Mouse (Mus musculus) erythroblast, embryonic 14.5 days (primary cell): ENCODE data around the gene Gnb3. TPM values are rescaled to one million over a fixed set of nuclear protein-coding genes. Genes with fewer than 3 reads are reported as not detected.
A peak's percentile ranks its signal among the peaks of the same experiment; 100 is the strongest.
"Not testable (repeated sequence)": the region's sequence is repeated elsewhere in the genome, so short reads cannot be mapped to it uniquely, and the experiment has no call there.

Source experiments
- H3K27me3 ChIP-seq: 2 replicates; pipeline ENCODE4 v1.6.1; 2012; ENCODE audit warnings: inconsistent platforms; ENCODE audit not compliant: control insufficient read depth
- H3K36me3 ChIP-seq: 2 replicates; pipeline ENCODE4 v1.6.1; 2012; ENCODE audit warnings: mild to moderate bottlenecking, inconsistent platforms; ENCODE audit not compliant: control insufficient read depth
- H3K4me1 ChIP-seq: 2 replicates; pipeline ENCODE4 v1.6.1; 2012; ENCODE audit warnings: inconsistent platforms; ENCODE audit not compliant: control insufficient read depth
- H3K4me3 ChIP-seq: replicated peaks from 2 replicates; pipeline ENCODE3; 2012; ENCODE audit warnings: moderate library complexity, mild to moderate bottlenecking, inconsistent platforms
- H3K9me3 ChIP-seq: 2 replicates; pipeline ENCODE4 v1.6.1; 2012; ENCODE audit warnings: low read length, inconsistent platforms, mixed read lengths; ENCODE audit not compliant: control insufficient read depth
- GATA1 ChIP-seq: IDR thresholded peaks from 2 replicates; pipeline ENCODE4 v1.6.1; 2012; ENCODE audit warnings: low read length, inconsistent platforms, mixed read lengths
- TAL1 ChIP-seq: IDR thresholded peaks from 3 replicates; pipeline ENCODE4 v1.6.1; 2012; ENCODE audit warnings: low read length, inconsistent platforms, mixed read lengths
- polyA plus RNA-seq: library from polyadenylated mRNA; stranded (reverse); fragments of >175 nt; gene quantifications from 2 replicates; pipeline ENCODE4 v1.2.3, GENCODE M21; 2012

Gene Gnb3
- polyA plus RNA-seq, 1 experiment = not detected

DNA sequence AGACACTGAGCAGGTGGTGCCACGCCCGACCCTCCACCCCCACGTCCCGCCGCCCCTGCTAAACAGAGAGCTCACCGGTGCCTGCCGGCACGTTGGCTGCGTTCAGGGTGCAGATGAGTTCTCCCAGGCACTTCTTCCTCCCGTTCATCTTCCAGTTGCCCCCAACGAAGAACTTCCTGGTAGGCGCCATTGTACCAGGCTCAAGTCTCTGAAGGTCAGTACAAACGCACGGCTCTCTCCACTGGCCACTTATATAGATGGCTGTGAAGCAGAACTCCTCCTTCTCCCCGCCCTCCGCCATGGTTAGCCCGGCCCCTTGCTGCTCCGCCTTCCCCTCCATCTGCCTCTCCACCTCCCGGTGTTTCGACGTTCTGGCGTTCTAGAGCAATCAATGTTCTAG, 26.1 kb downstream of the Gnb3 start, which contains the start of gene Tpi1:
Tpi1 (minus strand) TSS at position 364 of the 400 bp plus-strand sequence.
- Histone ChIP-seq H3K27me3 (no peaks in the 10 kb centered on the region), H3K4me1 (peaks cover 55% of the 10 kb centered on the region), H3K4me3 (peak within 1 kb of the TSS; percentile 84), H3K9me3 (no peaks in the 10 kb centered on the region), H3K36me3 (peaks cover 74% of the 10 kb centered on the region)
- TF ChIP-seq GATA1 (no peak), TAL1 (no peak)

DNA sequence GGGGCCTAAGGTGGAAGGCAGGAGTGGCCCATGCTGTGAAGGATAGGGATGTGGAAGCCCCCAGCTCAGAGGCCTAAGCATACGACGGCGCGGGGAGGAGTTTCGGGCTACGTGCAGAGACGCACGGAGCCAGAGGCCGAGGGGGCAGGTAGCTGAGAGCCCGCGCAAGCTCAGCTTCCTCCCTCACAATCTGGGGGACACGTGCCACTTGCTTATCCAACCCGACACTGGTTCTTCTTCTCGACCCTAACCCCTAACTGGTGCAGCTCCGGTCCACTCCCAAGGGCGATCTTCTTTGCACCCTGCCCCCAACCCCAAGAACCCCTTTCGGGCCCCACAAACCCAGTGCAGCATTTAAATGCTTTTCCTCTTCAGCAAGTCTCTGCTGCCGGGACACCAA, 26.6 kb downstream of the Gnb3 start:
- TF ChIP-seq GATA1 = no peak
- TF ChIP-seq TAL1 = no peak
- H3K36me3 ChIP-seq = peaks cover 70% of the 10 kb centered on the region
- no peaks in the 10 kb centered on the region for H3K9me3 ChIP-seq
- peak overlapping the region; percentile 84 for H3K4me3 ChIP-seq
- no peaks in the 10 kb centered on the region for H3K27me3 ChIP-seq
- H3K4me1 ChIP-seq = peaks cover 59% of the 10 kb centered on the region

DNA sequence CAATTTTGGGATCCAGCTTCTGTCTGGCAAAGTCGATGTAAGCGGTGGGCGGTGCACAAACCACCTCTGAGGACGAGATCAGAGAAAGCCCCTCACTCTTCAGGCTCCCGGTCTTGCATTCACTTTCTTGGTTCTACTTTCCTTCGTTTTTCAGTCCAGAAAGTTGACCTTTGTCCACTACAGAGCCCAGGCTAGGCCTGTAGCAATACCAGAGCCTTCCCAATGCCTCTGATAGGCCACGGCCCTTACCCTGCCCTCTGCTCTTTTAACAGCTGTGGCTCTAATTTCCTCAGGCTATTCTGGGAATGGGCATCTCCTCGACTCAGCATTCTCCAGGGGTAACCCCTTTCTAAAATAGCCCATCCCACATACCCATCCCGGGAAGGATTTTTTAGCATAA, 27.2 kb downstream of the Gnb3 start:
- no peak for TF ChIP-seq TAL1
- no peak for TF ChIP-seq GATA1
- Histone ChIP-seq H3K27me3 (no peaks in the 10 kb centered on the region), H3K4me3 (peak overlapping the region; percentile 84), H3K36me3 (peaks cover 64% of the 10 kb centered on the region), H3K9me3 (no peaks in the 10 kb centered on the region), H3K4me1 (peaks cover 66% of the 10 kb centered on the region)

DNA sequence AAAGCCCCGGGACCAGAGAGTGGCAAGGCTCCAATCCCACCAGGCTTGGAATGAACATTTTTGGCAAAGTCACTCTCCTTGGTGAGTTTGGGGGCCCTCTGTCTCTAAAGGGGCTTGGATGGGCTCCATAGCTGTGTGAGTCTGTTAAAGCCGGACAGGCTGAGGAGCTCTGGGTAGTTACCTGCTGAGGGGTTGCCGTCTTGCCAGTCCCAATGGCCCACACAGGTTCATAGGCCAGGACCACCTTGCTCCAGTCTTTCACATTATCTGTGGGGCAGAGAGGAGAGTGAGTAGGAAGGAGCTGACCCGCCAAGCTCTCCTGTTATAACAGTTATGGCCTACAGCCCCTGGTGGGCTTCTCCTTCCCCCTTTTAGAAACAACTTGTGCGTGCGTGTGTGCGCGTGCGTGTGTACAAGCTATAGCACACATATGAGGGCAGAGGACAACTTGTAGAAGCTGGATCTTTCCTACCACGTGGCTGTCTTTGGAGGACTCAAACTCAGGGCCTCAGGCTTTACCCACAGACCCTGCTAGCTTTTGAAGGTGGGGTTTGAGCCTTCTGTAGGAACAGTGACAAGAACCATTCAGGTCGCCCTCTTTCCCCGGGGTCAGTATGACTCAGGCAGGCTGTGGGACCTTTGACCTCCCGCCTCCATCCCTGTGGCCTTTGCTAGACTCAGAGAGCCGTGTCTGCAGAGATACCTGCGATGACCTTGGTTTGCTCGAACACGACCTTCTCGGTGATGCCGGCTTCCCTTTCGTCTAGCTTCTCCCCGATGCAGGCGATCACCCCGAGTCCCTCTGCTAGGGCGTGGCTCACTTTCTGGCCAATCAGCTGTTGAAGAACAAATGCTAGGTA, 28.1 kb downstream of the Gnb3 start:
- Histone ChIP-seq H3K9me3 (no peaks in the 10 kb centered on the region), H3K36me3 (peaks cover 54% of the 10 kb centered on the region), H3K27me3 (no peaks in the 10 kb centered on the region), H3K4me1 (peaks cover 70% of the 10 kb centered on the region), H3K4me3 (peak overlapping the region; percentile 84)
- TF ChIP-seq TAL1 = no peak
- TF ChIP-seq GATA1 = no peak

DNA sequence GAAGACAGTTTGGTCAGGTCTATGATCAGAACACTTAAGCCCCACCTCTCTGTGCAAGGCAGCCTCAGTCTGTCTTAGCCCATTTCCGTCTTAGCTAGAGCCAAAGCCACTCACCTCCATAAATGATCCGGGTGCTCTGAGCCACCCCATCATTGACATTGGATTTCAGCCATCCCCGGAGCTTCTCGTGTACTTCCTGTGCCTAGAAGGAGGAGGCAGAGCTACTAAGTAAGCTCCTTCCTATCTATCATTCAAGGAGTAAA, 28.7 kb downstream of the Gnb3 start:
- H3K4me3 ChIP-seq = no peak overlapping the region
- no peak for TF ChIP-seq TAL1
- TF ChIP-seq GATA1 = no peak
- no peaks in the 10 kb centered on the region for H3K27me3 ChIP-seq
- H3K36me3 ChIP-seq = peaks cover 48% of the 10 kb centered on the region
- H3K9me3 ChIP-seq = no peaks in the 10 kb centered on the region
- peaks cover 75% of the 10 kb centered on the region for H3K4me1 ChIP-seq

DNA sequence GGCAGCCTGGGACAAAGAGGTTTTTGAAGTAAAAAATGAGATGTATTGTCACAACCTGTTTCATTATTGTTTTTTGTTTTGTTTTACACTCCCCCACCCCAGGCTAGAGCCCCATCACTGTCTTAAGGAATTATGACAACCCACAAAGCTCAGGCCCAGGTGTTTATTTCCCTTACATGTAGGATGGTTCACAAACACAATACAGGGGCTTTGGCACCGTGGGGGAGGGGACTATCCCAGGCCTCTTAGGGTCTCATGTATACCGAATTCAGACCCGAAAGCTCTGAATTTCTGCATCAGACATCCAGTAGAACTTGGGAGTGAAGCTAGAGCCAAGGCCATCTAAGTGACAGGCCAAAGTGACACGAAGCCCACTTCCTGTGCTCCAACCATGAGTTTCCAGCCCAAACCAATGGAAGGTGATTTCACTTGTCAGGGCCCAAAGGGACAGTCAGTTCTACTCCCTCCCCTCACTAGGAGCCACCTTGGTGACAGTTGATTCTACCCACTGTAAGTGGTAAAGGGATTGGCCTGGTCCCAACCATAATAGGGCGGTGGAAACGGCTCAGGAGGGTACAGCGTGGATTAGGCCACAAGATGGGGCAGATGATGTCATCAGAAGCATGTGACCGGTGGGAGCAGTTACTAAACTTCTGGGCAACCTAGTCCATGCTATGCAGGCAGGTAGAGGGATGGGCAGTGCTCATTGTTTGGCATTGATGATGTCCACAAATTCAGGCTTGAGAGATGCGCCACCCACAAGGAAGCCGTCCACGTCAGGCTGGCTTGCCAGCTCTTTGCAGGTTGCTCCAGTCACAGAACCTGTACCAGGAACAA, 29.3 kb downstream of the Gnb3 start:
- Histone ChIP-seq H3K36me3 (peaks cover 43% of the 10 kb centered on the region), H3K4me1 (peaks cover 80% of the 10 kb centered on the region)
- not testable (repeated sequence) for H3K27me3 ChIP-seq, H3K4me3 ChIP-seq, H3K9me3 ChIP-seq

DNA sequence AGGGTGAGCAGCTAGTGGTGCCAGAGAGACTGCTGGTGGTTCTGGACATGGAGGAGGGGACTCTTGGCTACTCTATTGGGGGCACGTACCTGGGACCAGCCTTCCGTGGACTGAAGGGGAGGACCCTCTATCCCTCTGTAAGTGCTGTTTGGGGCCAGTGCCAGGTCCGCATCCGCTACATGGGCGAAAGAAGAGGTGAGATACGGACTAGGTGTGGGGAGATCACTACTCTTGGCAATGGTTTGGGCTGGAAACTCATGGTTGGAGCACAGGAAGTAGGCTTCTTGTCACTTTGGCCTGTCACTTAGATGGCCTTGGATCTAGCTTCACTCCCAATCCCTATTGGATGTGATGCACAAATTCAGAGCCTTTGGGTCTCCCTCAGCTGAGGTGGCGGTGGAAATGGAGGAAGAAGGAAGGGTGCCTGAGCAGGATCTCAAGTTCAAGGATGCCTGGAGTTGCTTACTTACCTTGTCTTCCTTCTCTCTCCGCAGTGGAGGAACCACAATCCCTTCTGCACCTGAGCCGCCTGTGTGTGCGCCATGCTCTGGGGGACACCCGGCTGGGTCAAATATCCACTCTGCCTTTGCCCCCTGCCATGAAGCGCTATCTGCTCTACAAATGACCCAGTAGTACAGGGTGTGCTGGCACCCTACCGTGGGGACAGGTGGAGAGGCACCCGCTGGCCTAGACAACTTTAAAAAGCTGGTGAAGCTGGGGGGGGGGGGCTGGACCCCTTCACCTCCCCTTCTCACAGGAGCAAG, 30.1 kb downstream of the Gnb3 start:
- peaks cover 85% of the 10 kb centered on the region for H3K4me1 ChIP-seq
- no peaks in the 10 kb centered on the region for H3K9me3 ChIP-seq
- peak overlapping the region; percentile 72 for H3K4me3 ChIP-seq
- TF ChIP-seq TAL1 (no peak), GATA1 (no peak)
- H3K36me3 ChIP-seq = peaks cover 35% of the 10 kb centered on the region
- H3K27me3 ChIP-seq = no peaks in the 10 kb centered on the region

DNA sequence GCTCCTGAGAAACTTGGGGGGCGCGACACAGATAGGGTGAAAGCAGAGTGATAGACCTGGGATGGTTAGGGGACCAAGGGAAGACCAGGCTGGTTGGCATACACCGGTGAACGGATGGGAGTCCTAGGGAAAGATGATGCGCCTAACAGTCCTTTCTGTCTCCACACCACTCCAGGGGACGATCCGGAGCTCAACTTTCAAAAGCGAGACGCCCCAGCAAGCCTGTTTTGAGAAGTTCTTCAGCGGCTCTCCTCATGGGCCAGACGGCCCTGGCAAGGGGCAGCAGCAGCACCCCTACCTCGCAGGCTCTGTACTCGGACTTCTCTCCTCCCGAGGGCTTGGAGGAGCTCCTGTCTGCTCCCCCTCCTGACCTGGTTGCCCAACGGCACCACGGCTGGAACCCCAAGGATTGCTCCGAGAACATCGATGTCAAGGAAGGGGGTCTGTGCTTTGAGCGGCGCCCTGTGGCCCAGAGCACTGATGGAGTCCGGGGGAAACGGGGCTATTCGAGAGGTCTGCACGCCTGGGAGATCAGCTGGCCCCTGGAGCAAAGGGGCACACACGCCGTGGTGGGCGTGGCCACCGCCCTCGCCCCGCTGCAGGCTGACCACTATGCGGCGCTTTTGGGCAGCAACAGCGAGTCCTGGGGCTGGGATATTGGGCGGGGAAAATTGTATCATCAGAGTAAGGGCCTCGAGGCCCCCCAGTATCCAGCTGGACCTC, 30.9 kb downstream of the Gnb3 start:
- H3K4me3 ChIP-seq = peak overlapping the region; percentile 72
- H3K9me3 ChIP-seq = no peaks in the 10 kb centered on the region
- H3K4me1 ChIP-seq = peaks cover 79% of the 10 kb centered on the region
- H3K27me3 ChIP-seq = no peaks in the 10 kb centered on the region
- TF ChIP-seq GATA1 (no peak), TAL1 (no peak)
- peaks cover 33% of the 10 kb centered on the region for H3K36me3 ChIP-seq
